Mouse (Mus musculus) heart, embryonic 14.5 days (tissue): ENCODE measurements at regions not wholly inside any gene's neighbourhood (a gene's known extent, or its start where the extent isn't known, plus 50 kb on each side); places are given as distances from the start of the nearest gene placed in this dataset.
"Not testable (repeated sequence)": the region's sequence is repeated elsewhere in the genome, so short reads cannot be mapped to it uniquely, and the experiment has no call there.

Experiments
- ATAC-seq: fragments of 200-750 bp; cut with Nextera tagmentation; 2 replicates; pipeline ENCODE4 v1.8.0; 2017; ENCODE audit warnings: low read depth, moderate TSS enrichment; ENCODE audit not compliant: insufficient number of reproducible peaks, insufficient read depth, low FRiP score
- H3K27ac ChIP-seq, 2 experiments: fragments of 200-500 bp in 1 of 2; fragments of 300-500 bp in 1 of 2; sonication (generic) in 1 of 2; replicated peaks in 1 of 2; 2 replicates each; pipeline ENCODE4 v1.5.1; 2012 to 2014; ENCODE audit warnings: low read depth in 2 of 2, low read length in 2 of 2, control low read depth in 1 of 2, mild to moderate bottlenecking in 1 of 2, mixed read lengths in 1 of 2; ENCODE audit not compliant: control insufficient read depth in 1 of 2, insufficient read depth in 1 of 2
- H3K27me3 ChIP-seq: fragments of 300-500 bp; sonication (generic); 2 replicates; pipeline ENCODE4 v1.6.1; 2014; ENCODE audit warnings: mild to moderate bottlenecking, low read length, control low read depth; ENCODE audit not compliant: control insufficient read depth, insufficient read depth
- H3K36me3 ChIP-seq: fragments of 300-500 bp; sonication (generic); 2 replicates; pipeline ENCODE4 v1.6.1; 2014; ENCODE audit warnings: mild to moderate bottlenecking, control low read depth, low read length, mixed read lengths; ENCODE audit not compliant: control insufficient read depth, insufficient read depth
- H3K4me1 ChIP-seq, 2 experiments: fragments of 200-500 bp in 1 of 2; fragments of 300-500 bp in 1 of 2; sonication (generic) in 1 of 2; 2 replicates each; pipeline ENCODE4 v1.6.1; 2012 to 2014; ENCODE audit warnings: low read length in 2 of 2, control low read depth in 1 of 2, mixed read lengths in 1 of 2; ENCODE audit not compliant: control insufficient read depth in 2 of 2, insufficient read depth in 2 of 2
- H3K4me2 ChIP-seq: fragments of 300-500 bp; sonication (generic); 2 replicates; pipeline ENCODE4 v1.6.1; 2014; ENCODE audit warnings: mild to moderate bottlenecking, low read length
- H3K4me3 ChIP-seq, 2 experiments: fragments of 200-500 bp in 1 of 2; fragments of 300-500 bp in 1 of 2; sonication (generic) in 1 of 2; 2 replicates each; pipeline ENCODE4 v1.5.1; 2012 to 2014; ENCODE audit warnings: low read length in 2 of 2, mild to moderate bottlenecking in 2 of 2, control low read depth in 1 of 2, low read depth in 1 of 2, moderate library complexity in 1 of 2; ENCODE audit not compliant: control insufficient read depth in 1 of 2, insufficient read depth in 1 of 2
- H3K9ac ChIP-seq: fragments of 300-500 bp; sonication (generic); 2 replicates; pipeline ENCODE4 v1.6.1; 2014; ENCODE audit warnings: mild to moderate bottlenecking, low read length
- H3K9me3 ChIP-seq: fragments of 300-500 bp; sonication (generic); 2 replicates; pipeline ENCODE4 v1.6.1; 2016; ENCODE audit warnings: low read length, control low read depth; ENCODE audit not compliant: control insufficient read depth
- WGBS: fragments of 180-500 bp; shearing (Covaris S2); extraction: QIAGEN DNeasy Blood & Tissue Kit; methylation state at CpG from one replicate; pipeline ENCODE4 v1.1.7; 2014; 5-methylcytosine and 5-hydroxymethylcytosine counted together

DNA sequence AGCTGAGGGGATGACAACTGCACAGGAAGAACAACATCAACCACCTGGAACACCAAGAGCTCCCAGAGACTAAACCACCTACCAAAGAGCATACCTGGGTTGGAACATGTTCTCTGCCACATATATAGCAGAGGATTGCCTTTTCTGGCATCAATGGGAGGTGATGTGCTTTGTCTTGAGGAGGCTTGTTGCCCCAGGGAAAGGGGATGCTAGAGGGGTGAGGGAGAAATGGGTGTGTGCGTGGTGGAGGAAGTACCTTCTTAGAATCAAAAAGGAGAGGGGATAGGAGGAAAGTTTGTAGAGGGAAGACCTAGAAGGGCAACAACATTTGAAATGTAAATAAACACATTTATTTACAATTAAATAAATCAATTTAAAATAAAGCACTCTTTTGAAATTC lies 358.5 kb upstream of the Pfkp start:
- Histone ChIP-seq H3K4me2 (no peak overlapping the region), H3K4me3 (no peak overlapping the region), H3K27ac (no peak overlapping the region), H3K4me1 (no peaks in the 10 kb centered on the region), H3K9ac (no peak overlapping the region), H3K9me3 (no peaks in the 10 kb centered on the region), H3K27me3 (no peaks in the 10 kb centered on the region), H3K36me3 (no peaks in the 10 kb centered on the region)
- 58% methylated on average over 1 of the region's 1 CpGs for WGBS
- ATAC-seq, result no peak

DNA sequence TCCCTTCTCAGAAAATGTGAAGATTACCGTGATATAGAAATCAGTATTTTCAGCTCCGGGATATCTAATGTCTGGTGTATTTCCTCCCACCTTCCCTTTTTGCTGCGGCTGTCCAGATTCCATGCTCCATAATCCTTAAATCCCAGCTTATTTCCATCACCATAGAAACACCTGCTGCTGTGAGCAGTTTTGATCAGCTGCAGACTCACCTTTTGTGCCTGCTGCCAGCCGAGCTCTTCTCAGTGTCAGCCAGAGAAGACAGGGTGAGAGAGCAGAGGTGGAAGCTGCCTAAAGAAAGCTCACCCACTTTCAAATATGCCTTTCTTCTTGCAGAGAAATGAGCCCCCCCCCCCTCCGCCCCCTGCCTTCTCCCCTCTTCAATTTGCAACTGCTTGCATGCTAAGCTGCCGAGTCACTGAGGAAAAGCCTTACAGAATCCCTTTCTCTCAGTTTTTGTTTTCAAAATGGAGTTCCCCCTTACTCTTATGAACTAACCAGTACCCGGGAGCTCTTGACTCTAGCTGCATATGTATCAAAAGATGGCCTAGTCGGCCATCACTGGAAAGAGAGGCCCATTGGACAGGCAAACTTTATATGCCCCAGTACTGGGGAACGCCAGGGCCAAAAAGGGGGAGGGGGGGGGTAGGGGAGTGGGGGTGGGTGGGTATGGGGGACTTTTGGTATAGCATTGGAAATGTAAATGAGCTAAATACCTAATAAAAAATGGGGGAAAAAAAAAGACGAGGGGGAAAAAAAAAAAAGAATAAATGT lies 350.1 kb upstream of the Pfkp start:
- not testable (repeated sequence) for H3K4me1 ChIP-seq, H3K36me3 ChIP-seq, H3K9ac ChIP-seq, H3K4me3 ChIP-seq, ATAC-seq, H3K27ac ChIP-seq, H3K27me3 ChIP-seq, H3K9me3 ChIP-seq, H3K4me2 ChIP-seq
- 56% methylated on average over 9 of the region's 10 CpGs for WGBS

DNA sequence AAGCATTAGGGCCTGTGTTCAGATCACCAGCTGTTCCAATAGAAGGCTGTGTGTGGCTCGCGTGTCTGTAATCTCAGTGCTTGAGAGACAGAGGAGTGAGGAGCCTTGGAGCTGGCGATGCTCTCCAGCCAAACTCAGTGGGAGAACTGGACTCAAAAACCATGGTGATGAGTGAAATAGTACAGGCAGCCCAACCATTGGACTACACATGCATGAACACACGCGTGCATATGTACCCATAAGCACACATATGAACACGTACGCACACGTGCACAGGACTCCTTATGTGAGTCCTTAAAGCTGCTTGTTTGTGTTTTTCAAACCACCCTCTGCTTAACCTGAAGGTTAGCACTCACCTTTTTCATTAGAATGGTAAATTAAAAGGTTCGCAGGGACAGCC lies 349.5 kb upstream of the Pfkp start:
- Histone ChIP-seq H3K4me2 (no peak overlapping the region), H3K9me3 (no peaks in the 10 kb centered on the region), H3K4me1 (no peaks in the 10 kb centered on the region), H3K9ac (no peak overlapping the region), H3K36me3 (no peaks in the 10 kb centered on the region), H3K27me3 (no peaks in the 10 kb centered on the region), H3K27ac (no peak overlapping the region), H3K4me3 (no peak overlapping the region)
- no peak for ATAC-seq
- 76% methylated on average over 9 of the region's 9 CpGs for WGBS

DNA sequence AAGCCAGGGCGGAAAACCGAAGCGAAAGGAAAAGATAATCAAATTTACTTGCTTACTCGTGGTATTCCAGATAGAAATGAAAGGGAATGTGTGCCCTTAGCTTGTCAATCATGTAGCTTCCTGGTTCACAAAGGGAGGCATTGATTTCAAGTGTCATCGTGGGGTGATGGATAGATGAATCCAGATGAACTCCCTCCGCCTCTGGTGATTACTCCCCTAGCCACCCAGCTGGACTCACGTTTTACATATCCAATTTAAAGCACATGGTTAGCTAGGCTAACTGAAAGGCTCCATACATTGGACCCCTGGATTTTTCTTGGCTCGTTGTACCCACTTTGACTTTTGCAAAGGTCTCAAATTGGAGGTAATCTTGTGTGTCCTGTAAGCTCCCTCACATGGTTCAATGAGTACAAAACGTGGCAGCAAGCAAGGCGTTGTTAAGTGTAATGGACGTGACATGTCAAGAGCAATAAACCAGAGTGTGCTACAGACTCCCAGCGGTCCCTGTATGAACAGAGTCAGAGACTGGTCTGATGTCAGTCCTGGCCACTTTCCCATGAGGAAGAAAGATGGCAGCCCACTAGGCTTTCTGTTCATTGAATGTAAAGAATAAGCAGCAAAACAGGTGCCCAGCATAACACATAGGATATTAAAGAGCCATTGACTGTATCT lies 343.9 kb upstream of the Pfkp start:
- Histone ChIP-seq H3K27me3 (no peaks in the 10 kb centered on the region), H3K9me3 (no peaks in the 10 kb centered on the region), H3K4me1 (no peaks in the 10 kb centered on the region), H3K4me3 (no peak overlapping the region), H3K27ac (no peak overlapping the region), H3K9ac (no peak overlapping the region), H3K4me2 (no peak overlapping the region), H3K36me3 (no peaks in the 10 kb centered on the region)
- WGBS, result 67% methylated on average over 12 of the region's 12 CpGs
- ATAC-seq, result no peak

DNA sequence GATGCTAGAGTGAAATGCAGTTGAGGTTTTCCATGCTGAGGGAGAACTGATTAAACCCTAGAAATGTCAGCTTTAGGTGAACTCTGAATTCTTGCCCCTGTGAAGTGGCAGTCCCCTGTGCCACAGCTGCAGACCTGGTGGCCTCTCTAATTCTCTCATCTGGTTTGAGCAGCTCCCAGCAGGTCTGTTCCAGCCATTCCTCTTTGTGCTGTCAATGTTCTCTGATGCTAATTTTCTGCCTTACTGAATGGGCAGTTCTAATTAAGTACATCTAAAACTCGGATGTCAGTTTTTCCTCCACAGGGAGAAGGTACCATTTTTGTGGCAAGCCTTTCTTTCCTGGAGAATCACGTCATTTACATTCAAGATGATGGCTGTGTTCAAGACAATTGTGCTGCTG lies 343.1 kb upstream of the Pfkp start:
- 67% methylated on average over 2 of the region's 2 CpGs for WGBS
- H3K9me3 ChIP-seq, result no peaks in the 10 kb centered on the region
- H3K27me3 ChIP-seq, result no peaks in the 10 kb centered on the region
- ATAC-seq, result no peak
- H3K4me3 ChIP-seq, result no peak overlapping the region
- no peak overlapping the region for H3K9ac ChIP-seq
- no peak overlapping the region for H3K27ac ChIP-seq
- no peaks in the 10 kb centered on the region for H3K4me1 ChIP-seq
- no peaks in the 10 kb centered on the region for H3K36me3 ChIP-seq
- no peak overlapping the region for H3K4me2 ChIP-seq

DNA sequence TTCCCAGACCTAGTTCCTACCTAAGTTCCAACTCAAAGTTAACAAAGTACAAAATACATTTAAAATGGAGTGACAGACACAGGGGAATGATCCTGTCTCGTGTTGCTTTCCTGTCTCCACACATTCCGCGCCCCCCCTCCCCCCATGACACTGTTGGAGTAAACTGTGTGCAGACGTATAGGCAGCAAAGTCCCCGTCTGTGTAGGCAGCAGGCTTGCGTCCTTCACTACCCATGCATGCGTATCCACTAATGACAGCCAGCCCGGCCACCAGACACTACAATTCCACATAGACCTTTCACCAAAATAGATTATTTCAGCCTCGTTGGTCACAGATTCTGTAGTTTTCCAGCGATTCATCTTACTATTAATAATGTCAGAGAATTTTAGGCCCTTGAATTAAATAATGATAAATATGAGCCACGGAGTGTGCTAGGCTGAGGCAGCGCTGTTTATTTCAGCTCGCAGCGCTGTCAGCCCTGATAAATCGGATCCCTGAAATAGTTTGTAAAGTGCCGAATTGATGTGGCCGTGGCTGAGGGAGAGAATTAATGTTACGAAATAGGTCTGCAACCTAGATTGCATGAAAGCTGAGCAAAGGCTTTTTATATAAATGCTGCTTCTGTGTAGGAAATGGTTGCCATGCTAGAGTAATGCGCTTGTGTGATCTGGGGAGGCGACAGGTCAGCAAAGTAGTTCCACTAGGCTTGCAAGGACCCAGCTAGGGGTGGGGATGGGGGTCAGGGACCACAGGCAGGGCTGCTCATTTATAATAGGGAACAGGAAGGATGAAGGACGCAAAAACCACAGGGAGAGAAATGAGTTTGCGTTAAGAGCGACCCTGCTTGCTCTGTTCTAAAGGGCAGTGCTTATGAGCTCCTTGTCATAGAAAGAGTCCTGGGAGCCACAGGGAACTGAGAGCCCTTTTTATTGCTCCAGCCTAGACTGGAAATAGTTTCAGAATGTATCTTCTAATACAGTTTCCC lies 336.7 kb upstream of the Pfkp start:
- Histone ChIP-seq H3K27ac (no peak overlapping the region), H3K4me1 (no peaks in the 10 kb centered on the region), H3K9me3 (no peaks in the 10 kb centered on the region), H3K4me2 (no peak overlapping the region), H3K36me3 (no peaks in the 10 kb centered on the region), H3K27me3 (no peaks in the 10 kb centered on the region), H3K4me3 (no peak overlapping the region), H3K9ac (no peak overlapping the region)
- no peak for ATAC-seq
- WGBS, result 76% methylated on average over 23 of the region's 23 CpGs

DNA sequence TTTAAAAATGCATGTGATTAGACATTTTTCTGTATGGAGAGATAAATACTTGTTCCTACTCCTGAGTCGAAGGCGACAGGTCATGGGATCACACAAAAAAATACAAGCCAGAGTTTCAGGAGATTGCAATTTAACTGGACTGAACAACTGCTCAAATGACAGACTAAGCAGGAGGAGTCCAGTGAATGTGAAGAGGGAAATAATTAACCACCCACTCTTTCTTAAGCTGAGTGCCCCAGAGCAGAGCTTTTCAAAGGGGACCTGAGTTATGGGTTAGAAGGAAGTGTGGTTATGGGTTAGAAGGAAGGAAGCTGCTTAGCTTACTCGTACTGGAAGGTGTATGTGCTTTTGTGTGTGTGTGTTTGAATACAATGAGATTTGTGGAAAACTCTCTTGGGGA lies 307.1 kb upstream of the Pfkp start:
- no peak overlapping the region for H3K4me2 ChIP-seq
- no peaks in the 10 kb centered on the region for H3K36me3 ChIP-seq
- H3K4me3 ChIP-seq, result no peak overlapping the region
- 73% methylated on average over 3 of the region's 3 CpGs for WGBS
- H3K9ac ChIP-seq, result no peak overlapping the region
- no peaks in the 10 kb centered on the region for H3K27me3 ChIP-seq
- ATAC-seq, result no peak
- H3K9me3 ChIP-seq, result no peaks in the 10 kb centered on the region
- H3K4me1 ChIP-seq, result no peaks in the 10 kb centered on the region
- H3K27ac ChIP-seq, result no peak overlapping the region
